Mouse (Mus musculus) E14TG2a.4 (cell line): Measurements from ENCODE around the gene Mrpl49.

Experiments used
- CTCF ChIP-seq: conservative IDR thresholded peaks from 2 replicates; pipeline ENCODE4 v1.5.1; 2014; ENCODE audit warnings: low read length
- NANOG ChIP-seq: IDR thresholded peaks from 2 replicates; pipeline ENCODE4 v1.6.1; 2014; ENCODE audit warnings: borderline replicate concordance, low read length, mixed read lengths
- POU5F1 ChIP-seq: IDR thresholded peaks from 2 replicates; pipeline ENCODE4 v1.6.1; 2014; ENCODE audit warnings: low read length, borderline replicate concordance

DNA sequence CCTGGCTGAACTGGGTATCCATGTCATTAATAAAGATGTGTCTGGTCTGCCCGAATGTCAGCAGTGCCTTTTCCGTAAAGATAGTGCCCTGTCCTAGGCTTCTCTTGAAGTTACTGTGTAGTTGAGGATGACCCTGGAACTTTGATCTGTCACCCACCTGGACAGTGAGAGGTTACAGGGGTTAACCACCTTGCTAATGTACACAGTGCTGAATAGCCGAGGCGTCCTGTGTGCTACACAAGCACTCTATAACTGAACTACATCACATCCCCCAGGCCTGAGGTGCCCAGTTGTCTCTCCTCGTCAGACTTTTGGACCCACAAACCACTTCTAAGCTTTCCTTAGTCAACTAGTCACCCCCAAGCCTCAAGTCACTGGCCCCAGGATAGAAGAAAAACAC, 4.8 kb upstream of the Mrpl49 start:
- TF ChIP-seq CTCF (no peak), POU5F1 (no peak), NANOG (no peak)
